Mouse (Mus musculus): ENCODE measurements around the gene Dab2ip. TPM values are rescaled to one million over a fixed set of nuclear protein-coding genes. Genes with fewer than 3 reads are reported as not detected.

The Dab2ip gene
- polyA plus RNA-seq, 1 experiment from 2014 or later: 48.4 TPM

DNA sequence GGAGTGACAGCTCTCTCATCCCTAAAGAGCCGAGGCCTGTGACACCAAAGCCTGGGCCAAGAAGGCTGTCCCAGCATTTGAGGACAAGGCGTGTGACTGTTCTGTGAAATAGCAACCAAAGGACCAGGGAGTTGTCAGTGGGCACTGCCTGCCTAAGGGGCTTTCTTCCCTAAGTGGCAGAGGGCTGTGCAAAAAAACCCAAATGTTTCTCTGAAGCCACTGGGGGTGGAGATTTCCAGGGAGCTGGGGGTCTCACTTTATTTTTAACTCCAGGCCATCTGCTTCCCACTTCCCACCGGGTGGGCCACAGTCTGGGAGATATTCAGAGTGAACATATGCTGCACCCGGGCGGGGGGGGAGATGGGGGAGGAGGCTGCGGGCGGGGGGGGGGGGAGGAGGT lies 188.6 kb downstream of the Dab2ip start:
- H3K27ac ChIP-seq: no peak overlapping the region
- 16% methylated on average over 6 of the region's 7 CpGs for WGBS
- no peaks in the 10 kb centered on the region for H3K9me3 ChIP-seq (ENCODE audit: control insufficient read depth, low read length)
- ATAC-seq (ENCODE audit: low FRiP score) (no peak), DNase-seq (ENCODE audit: low spot score) (no peak)
- H3K27me3 ChIP-seq (ENCODE audit: control insufficient read depth, insufficient read depth, low read length): no peaks in the 10 kb centered on the region
- peaks cover 12% of the 10 kb centered on the region; the same call in 1 of the 2 replicates for H3K4me1 ChIP-seq (replicated peaks; ENCODE audit: control insufficient read depth, insufficient read depth, low read length)
- no peak overlapping the region for H3K9ac ChIP-seq
- H3K36me3 ChIP-seq (replicated peaks; ENCODE audit: control insufficient read depth, insufficient read depth): no peaks in the 10 kb centered on the region
- H3K4me2 ChIP-seq (replicated peaks): no peak overlapping the region
- H3K4me3 ChIP-seq (replicated peaks; ENCODE audit: low read length): no peak overlapping the region

- peaks cover 12% of the 10 kb centered on the region; the same call in 1 of the 2 replicates for H3K4me1 ChIP-seq (replicated peaks; ENCODE audit: control insufficient read depth, insufficient read depth, low read length)
- H3K9me3 ChIP-seq (ENCODE audit: control insufficient read depth, low read length): no peaks in the 10 kb centered on the region
- H3K36me3 ChIP-seq (replicated peaks; ENCODE audit: control insufficient read depth, insufficient read depth): no peaks in the 10 kb centered on the region
- H3K4me3 ChIP-seq (replicated peaks; ENCODE audit: low read length): no peak overlapping the region
- no peak overlapping the region for H3K9ac ChIP-seq
- ATAC-seq (ENCODE audit: low FRiP score): no peak
- no peak for DNase-seq (ENCODE audit: low spot score)
- H3K27me3 ChIP-seq (ENCODE audit: control insufficient read depth, insufficient read depth, low read length): no peaks in the 10 kb centered on the region
- no peak overlapping the region for H3K4me2 ChIP-seq (replicated peaks)
- WGBS: 59% methylated on average over 12 of the region's 12 CpGs
- no peak overlapping the region; the same call in 1 of the 2 replicates for H3K27ac ChIP-seq
Observed at GRCm38 (mm10) chr2:35747371-35748035, 189.4 kb downstream of the Dab2ip start.

DNA sequence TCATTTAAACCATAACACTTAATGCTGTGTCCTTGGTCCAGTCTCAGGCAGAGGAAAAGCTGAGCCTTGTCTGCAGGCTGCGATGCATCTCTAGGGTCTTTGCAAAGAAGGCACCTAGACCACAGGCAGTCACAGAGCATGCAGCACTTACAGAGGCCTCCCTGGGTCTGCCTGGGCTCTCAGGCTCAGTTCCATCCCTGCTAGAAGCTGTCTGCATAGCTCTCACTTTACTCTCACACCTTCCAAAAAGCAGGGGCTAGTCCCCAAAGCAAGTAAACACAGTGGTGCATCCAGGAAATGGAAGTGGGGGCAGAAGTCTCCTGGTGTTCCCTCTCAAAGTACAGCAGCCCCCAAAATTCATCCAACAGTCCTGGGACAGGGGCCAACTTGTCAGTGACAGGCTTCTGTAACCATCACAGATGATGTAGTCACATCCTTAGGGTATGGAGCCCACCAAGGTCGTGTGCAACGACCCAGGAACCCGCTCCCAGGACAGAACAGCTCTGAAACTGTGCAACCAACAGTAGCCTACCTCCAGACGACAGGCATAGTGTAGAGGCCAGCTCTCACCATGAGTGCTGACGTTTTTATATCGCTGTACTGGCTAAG lies 192.6 kb downstream of the Dab2ip start:
- no peak for DNase-seq (ENCODE audit: low spot score)
- Histone ChIP-seq H3K27ac (no peak overlapping the region), H3K27me3 (ENCODE audit: control insufficient read depth, insufficient read depth, low read length) (no peaks in the 10 kb centered on the region), H3K4me2 (replicated peaks) (no peak overlapping the region), H3K36me3 (replicated peaks; ENCODE audit: control insufficient read depth, insufficient read depth) (no peaks in the 10 kb centered on the region), H3K4me3 (replicated peaks; ENCODE audit: low read length) (no peak overlapping the region), H3K9ac (no peak overlapping the region), H3K9me3 (ENCODE audit: control insufficient read depth, low read length) (no peaks in the 10 kb centered on the region), H3K4me1 (replicated peaks; ENCODE audit: control insufficient read depth, insufficient read depth, low read length) (peaks cover 12% of the 10 kb centered on the region; the same call in 1 of the 2 replicates)
- ATAC-seq (ENCODE audit: low FRiP score): no peak
- 72% methylated on average over 7 of the region's 7 CpGs for WGBS

GRCm38 (mm10) chr2:35751781-35752505 lies 193.9 kb downstream of the Dab2ip start:
- ATAC-seq (ENCODE audit: low FRiP score) (no peak), DNase-seq (ENCODE audit: low spot score) (no peak)
- Histone ChIP-seq H3K9ac (no peak overlapping the region), H3K27me3 (ENCODE audit: control insufficient read depth, insufficient read depth, low read length) (no peaks in the 10 kb centered on the region), H3K4me3 (replicated peaks; ENCODE audit: low read length) (no peak overlapping the region), H3K9me3 (ENCODE audit: control insufficient read depth, low read length) (no peaks in the 10 kb centered on the region), H3K4me2 (replicated peaks) (no peak overlapping the region), H3K36me3 (replicated peaks; ENCODE audit: control insufficient read depth, insufficient read depth) (no peaks in the 10 kb centered on the region), H3K27ac (no peak overlapping the region), H3K4me1 (replicated peaks; ENCODE audit: control insufficient read depth, insufficient read depth, low read length) (peaks cover 11% of the 10 kb centered on the region; the same call in 1 of the 2 replicates)
- WGBS: 78% methylated on average over 18 of the region's 18 CpGs

DNA sequence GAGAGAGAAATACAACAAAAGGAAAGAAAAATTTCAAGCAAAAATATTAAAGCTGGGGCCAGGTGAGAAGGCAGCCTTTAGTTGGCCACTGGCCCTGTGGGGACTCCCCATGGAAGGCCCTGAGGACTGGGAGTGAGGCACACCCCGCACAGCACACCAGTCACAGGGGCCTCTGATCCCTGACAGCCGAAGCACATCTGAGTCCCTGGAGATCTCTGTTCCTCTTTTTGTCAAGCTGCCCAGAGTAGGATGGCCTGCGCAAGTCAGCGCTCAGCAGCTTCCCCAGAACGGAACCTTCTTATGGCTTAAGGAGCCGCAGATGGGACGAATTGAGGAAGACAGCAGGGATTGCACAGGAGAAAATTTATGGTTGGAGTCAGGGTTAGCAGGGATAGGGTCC lies 198.4 kb downstream of the Dab2ip start:
- no peaks in the 10 kb centered on the region for H3K9me3 ChIP-seq (ENCODE audit: control insufficient read depth, low read length)
- H3K9ac ChIP-seq: no peak overlapping the region
- H3K27me3 ChIP-seq (ENCODE audit: control insufficient read depth, insufficient read depth, low read length): no peaks in the 10 kb centered on the region
- ATAC-seq (ENCODE audit: low FRiP score): no peak
- no peaks in the 10 kb centered on the region; the same call in 1 of the 2 replicates for H3K4me1 ChIP-seq (replicated peaks; ENCODE audit: control insufficient read depth, insufficient read depth, low read length)
- H3K27ac ChIP-seq: no peak overlapping the region
- 72% methylated on average over 7 of the region's 7 CpGs for WGBS
- H3K36me3 ChIP-seq (replicated peaks; ENCODE audit: control insufficient read depth, insufficient read depth): no peaks in the 10 kb centered on the region
- no peak overlapping the region for H3K4me2 ChIP-seq (replicated peaks)
- no peak overlapping the region for H3K4me3 ChIP-seq (replicated peaks; ENCODE audit: low read length)
- no peak for DNase-seq (ENCODE audit: low spot score)

GRCm38 (mm10) chr2:35760352-35760751 lies 202.3 kb downstream of the Dab2ip start:
- Histone ChIP-seq H3K4me2 (replicated peaks) (no peak overlapping the region), H3K4me3 (replicated peaks; ENCODE audit: low read length) (no peak overlapping the region), H3K4me1 (replicated peaks; ENCODE audit: control insufficient read depth, insufficient read depth, low read length) (no peaks in the 10 kb centered on the region; the same call in 1 of the 2 replicates), H3K36me3 (replicated peaks; ENCODE audit: control insufficient read depth, insufficient read depth) (no peaks in the 10 kb centered on the region), H3K27me3 (ENCODE audit: control insufficient read depth, insufficient read depth, low read length) (no peaks in the 10 kb centered on the region), H3K9me3 (ENCODE audit: control insufficient read depth, low read length) (no peaks in the 10 kb centered on the region), H3K27ac (peak overlapping the region; percentile 50; the same call in 1 of the 2 replicates), H3K9ac (no peak overlapping the region)
- 62% methylated on average over 8 of the region's 8 CpGs for WGBS
- ATAC-seq (ENCODE audit: low FRiP score) (no peak), DNase-seq (ENCODE audit: low spot score) (no peak)

DNA sequence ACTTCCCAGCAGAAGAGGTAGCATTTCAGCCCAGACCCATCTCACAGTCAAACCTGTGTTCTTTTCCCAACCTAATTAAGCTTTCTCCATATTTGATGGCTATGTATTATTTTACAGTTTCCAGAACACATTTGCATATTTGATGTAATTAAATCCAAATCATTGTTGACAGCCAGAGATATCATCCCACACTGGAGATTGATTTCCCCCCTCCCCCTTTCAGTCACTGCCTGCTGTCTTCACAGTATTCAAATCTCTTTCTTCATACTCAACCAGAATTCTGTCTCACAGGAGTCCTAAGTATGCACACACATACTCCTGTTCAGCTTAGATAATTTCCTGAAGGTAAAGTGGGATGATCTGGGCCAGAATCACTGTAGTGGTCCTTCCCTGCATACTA lies 202.8 kb downstream of the Dab2ip start:
- Histone ChIP-seq H3K9me3 (ENCODE audit: control insufficient read depth, low read length) (no peaks in the 10 kb centered on the region), H3K4me3 (replicated peaks; ENCODE audit: low read length) (no peak overlapping the region), H3K9ac (no peak overlapping the region), H3K27me3 (ENCODE audit: control insufficient read depth, insufficient read depth, low read length) (no peaks in the 10 kb centered on the region), H3K27ac (peak overlapping the region; percentile 50; the same call in 1 of the 2 replicates), H3K4me1 (replicated peaks; ENCODE audit: control insufficient read depth, insufficient read depth, low read length) (no peaks in the 10 kb centered on the region; the same call in 1 of the 2 replicates), H3K4me2 (replicated peaks) (no peak overlapping the region), H3K36me3 (replicated peaks; ENCODE audit: control insufficient read depth, insufficient read depth) (no peaks in the 10 kb centered on the region)
- no peak for DNase-seq (ENCODE audit: low spot score)
- no peak for ATAC-seq (ENCODE audit: low FRiP score)

DNA sequence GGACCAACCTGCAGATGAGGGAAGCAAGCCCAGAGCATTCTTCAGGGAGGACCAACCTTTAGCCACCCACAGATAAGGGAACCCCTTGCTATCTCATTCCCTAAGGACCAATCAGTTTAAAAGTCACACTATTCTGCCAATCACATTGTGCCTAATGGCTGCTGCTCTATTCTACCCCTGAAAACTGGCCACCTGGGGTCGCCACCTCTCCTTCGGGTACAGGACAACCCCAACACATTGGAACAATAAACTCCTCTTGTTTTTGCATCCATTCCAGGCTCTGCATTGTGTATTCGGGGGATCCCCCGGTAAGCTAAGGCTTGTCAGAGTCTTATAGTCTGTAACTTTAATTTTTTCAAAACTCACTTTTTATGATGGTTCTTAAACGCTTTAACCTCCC lies 203.4 kb downstream of the Dab2ip start:
- ATAC-seq (ENCODE audit: low FRiP score) (no peak), DNase-seq (ENCODE audit: low spot score) (no peak)
- H3K9me3 ChIP-seq (ENCODE audit: control insufficient read depth, low read length): no peaks in the 10 kb centered on the region
- no peaks in the 10 kb centered on the region for H3K36me3 ChIP-seq (replicated peaks; ENCODE audit: control insufficient read depth, insufficient read depth)
- H3K27ac ChIP-seq: no peak overlapping the region
- no peak overlapping the region for H3K9ac ChIP-seq
- H3K4me2 ChIP-seq (replicated peaks): no peak overlapping the region
- H3K27me3 ChIP-seq (ENCODE audit: control insufficient read depth, insufficient read depth, low read length): no peaks in the 10 kb centered on the region
- no peak overlapping the region for H3K4me3 ChIP-seq (replicated peaks; ENCODE audit: low read length)
- H3K4me1 ChIP-seq (replicated peaks; ENCODE audit: control insufficient read depth, insufficient read depth, low read length): no peaks in the 10 kb centered on the region; the same call in 1 of the 2 replicates
- WGBS: 85% methylated on average over 5 of the region's 5 CpGs

DNA sequence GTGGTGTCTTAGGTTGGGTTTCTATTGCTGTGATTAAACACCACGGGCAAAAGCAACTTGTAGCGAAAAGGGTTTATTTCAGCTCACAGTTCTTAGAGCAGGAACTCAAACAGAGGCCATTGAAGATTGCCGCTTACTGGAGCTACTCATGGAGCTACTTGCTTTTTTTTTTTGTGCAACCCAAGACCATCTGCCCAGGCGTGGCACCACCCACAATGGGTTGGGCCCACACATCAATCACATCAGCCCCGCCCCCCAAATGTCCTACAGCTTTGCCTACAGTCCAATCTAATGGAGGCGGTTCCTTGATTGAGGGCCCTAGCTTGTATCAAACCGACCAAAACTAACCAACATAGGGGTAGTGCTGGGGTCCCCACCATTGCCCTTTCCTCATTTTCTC lies 205.8 kb downstream of the Dab2ip start:
- no peaks in the 10 kb centered on the region for H3K27me3 ChIP-seq (ENCODE audit: control insufficient read depth, insufficient read depth, low read length)
- peaks cover 12% of the 10 kb centered on the region for H3K4me1 ChIP-seq (replicated peaks; ENCODE audit: control insufficient read depth, insufficient read depth, low read length)
- H3K27ac ChIP-seq: no peak overlapping the region
- ATAC-seq (ENCODE audit: low FRiP score) (no peak), DNase-seq (ENCODE audit: low spot score) (no peak)
- H3K9me3 ChIP-seq (ENCODE audit: control insufficient read depth, low read length): no peaks in the 10 kb centered on the region
- no peak overlapping the region for H3K4me3 ChIP-seq (replicated peaks; ENCODE audit: low read length)
- H3K9ac ChIP-seq: no peak overlapping the region
- H3K36me3 ChIP-seq (replicated peaks; ENCODE audit: control insufficient read depth, insufficient read depth): no peaks in the 10 kb centered on the region
- H3K4me2 ChIP-seq (replicated peaks): no peak overlapping the region
- WGBS: 92% methylated on average over 7 of the region's 7 CpGs
